Mouse (Mus musculus): ENCODE data around the gene Rap1a. TPM values are rescaled to one million over a fixed set of nuclear protein-coding genes. Genes with fewer than 3 reads are reported as not detected.

The Rap1a gene
- polyA plus RNA-seq, 1 experiment: 25.2 TPM

GRCm38 (mm10) chr3:105769380-105769779 is 31.8 kb downstream of the Rap1a start:
- Histone ChIP-seq H3ac (ENCODE audit: control insufficient read depth, insufficient read length) (no peak overlapping the region), H3K4me3 (no peak overlapping the region), H3K36me3 (ENCODE audit: control insufficient read depth, insufficient read depth) (no peaks in the 10 kb centered on the region), H3K27me3 (ENCODE audit: control insufficient read depth, insufficient read depth, insufficient read length) (no peaks in the 10 kb centered on the region), H3K79me2 (ENCODE audit: control insufficient read depth, insufficient read depth) (peaks cover 93% of the 10 kb centered on the region), H3K4me2 (ENCODE audit: low read depth) (no peak overlapping the region)
- no peak for TF ChIP-seq POLR2AphosphoS2 (IDR thresholded peaks at IDR 0.05; ENCODE audit: insufficient read length, low read depth)
- TF ChIP-seq TCF12 (IDR thresholded peaks at IDR 0.05; ENCODE audit: insufficient read depth, poor library complexity, severe bottlenecking): no peak
- TF ChIP-seq TCF3 (IDR thresholded peaks at IDR 0.05; ENCODE audit: insufficient read length, low read depth): no peak
- no peak for TF ChIP-seq MYOD1 (IDR thresholded peaks at IDR 0.05; ENCODE audit: control insufficient read depth in 1 of 3, insufficient read length in 2 of 3, low read depth in 2 of 3)

- no peaks in the 10 kb centered on the region for H3K27me3 ChIP-seq (ENCODE audit: control insufficient read depth, insufficient read depth, insufficient read length)
- no peak overlapping the region for H3K4me3 ChIP-seq
- TF ChIP-seq POLR2A (IDR thresholded peaks at IDR 0.05; ENCODE audit: insufficient read length, low read depth): no peak
- no peak for TF ChIP-seq TCF3 (IDR thresholded peaks at IDR 0.05; ENCODE audit: insufficient read length, low read depth)
- no peak for TF ChIP-seq REST (IDR thresholded peaks at IDR 0.05; ENCODE audit: insufficient read depth, insufficient read length)
- no peak for TF ChIP-seq USF1 (IDR thresholded peaks at IDR 0.05; ENCODE audit: low read depth)
- TF ChIP-seq TCF12 (IDR thresholded peaks at IDR 0.05; ENCODE audit: insufficient read depth, poor library complexity, severe bottlenecking): no peak
- no peak for TF ChIP-seq SRF (IDR thresholded peaks at IDR 0.05; ENCODE audit: control insufficient read depth, insufficient read length, low read depth)
- TF ChIP-seq MAX (IDR thresholded peaks at IDR 0.05; ENCODE audit: low read depth): no peak
- no peak for TF ChIP-seq MYOG (IDR thresholded peaks at IDR 0.05; ENCODE audit: control insufficient read depth in 1 of 3, insufficient read depth in 1 of 3, insufficient read length in 2 of 3, low read depth in 2 of 3)
- no peak for TF ChIP-seq CEBPB (IDR thresholded peaks at IDR 0.05; ENCODE audit: insufficient read depth, poor library complexity, severe bottlenecking)
- TF ChIP-seq E2F4 (IDR thresholded peaks at IDR 0.05; ENCODE audit: insufficient read depth): no peak
- TF ChIP-seq POLR2AphosphoS2 (IDR thresholded peaks at IDR 0.05; ENCODE audit: insufficient read length, low read depth): no peak
- TF ChIP-seq MYOD1 (IDR thresholded peaks at IDR 0.05; ENCODE audit: control insufficient read depth in 1 of 3, insufficient read length in 2 of 3, low read depth in 2 of 3): no peak
These were observed 32.6 kb downstream of the Rap1a start for GRCm38 (mm10) chr3:105768529-105768928.

DNA sequence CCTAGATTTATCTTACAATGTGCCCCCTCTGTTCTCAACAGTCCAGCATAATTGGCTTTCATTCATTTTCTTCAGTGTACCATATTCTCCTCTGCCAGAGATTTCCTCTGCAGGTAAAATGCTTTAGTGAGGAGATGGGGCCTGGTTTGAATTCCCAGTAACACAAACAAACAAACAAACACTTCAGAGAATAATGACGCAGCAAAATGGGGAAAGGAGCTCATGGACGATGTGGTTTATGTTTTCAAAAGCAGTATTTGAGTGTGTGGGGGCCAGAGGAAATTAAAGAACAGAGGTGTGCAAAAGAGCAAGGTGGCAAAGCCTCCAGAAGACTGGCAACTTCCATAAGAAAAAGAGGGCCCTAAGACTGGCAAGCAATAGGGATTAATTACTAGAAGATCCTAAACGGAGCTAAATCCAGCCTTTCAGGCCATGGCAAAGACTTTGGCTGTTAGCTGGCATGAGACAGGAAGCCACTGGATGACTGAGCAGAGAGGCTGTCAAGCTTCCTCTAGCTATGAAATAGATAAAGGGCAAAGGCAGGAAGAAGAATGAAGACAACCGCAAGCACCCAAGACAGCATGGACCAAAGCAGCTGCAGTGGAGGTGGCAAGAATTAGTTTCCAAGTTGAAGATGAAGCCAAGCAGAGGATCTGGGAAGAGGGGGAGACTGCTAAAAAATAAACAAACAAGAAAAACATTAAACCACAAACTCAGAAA is 37.8 kb downstream of the Rap1a start:
- Histone ChIP-seq H3K4me2 (ENCODE audit: low read depth) (peak overlapping the region; percentile 48), H3K79me2 (ENCODE audit: control insufficient read depth, insufficient read depth) (peaks cover 88% of the 10 kb centered on the region), H3K27me3 (ENCODE audit: control insufficient read depth, insufficient read depth, insufficient read length) (no peaks in the 10 kb centered on the region), H3K4me3 (no peak overlapping the region), H3K36me3 (ENCODE audit: control insufficient read depth, insufficient read depth) (no peaks in the 10 kb centered on the region), H3ac (ENCODE audit: control insufficient read depth, insufficient read length) (no peak overlapping the region)
- TF ChIP-seq MYOD1 (IDR thresholded peaks at IDR 0.05; ENCODE audit: control insufficient read depth in 1 of 3, insufficient read length in 2 of 3, low read depth in 2 of 3) (peak in 1 of 3 experiments; percentile 29), SRF (IDR thresholded peaks at IDR 0.05; ENCODE audit: control insufficient read depth, insufficient read length, low read depth) (no peak), MYOG (IDR thresholded peaks at IDR 0.05; ENCODE audit: control insufficient read depth in 1 of 3, insufficient read depth in 1 of 3, insufficient read length in 2 of 3, low read depth in 2 of 3) (peak in 1 of 3 experiments; percentile 28)

More at GRCm38 (mm10) chr3:105768529-105768928, 32.6 kb downstream of the Rap1a start:
- H3K36me3 ChIP-seq (ENCODE audit: control insufficient read depth, insufficient read depth): no peaks in the 10 kb centered on the region
- H3K79me2 ChIP-seq (ENCODE audit: control insufficient read depth, insufficient read depth): peaks cover 88% of the 10 kb centered on the region
- H3K4me2 ChIP-seq (ENCODE audit: low read depth): no peak overlapping the region
- no peak overlapping the region for H3ac ChIP-seq (ENCODE audit: control insufficient read depth, insufficient read length)

DNA sequence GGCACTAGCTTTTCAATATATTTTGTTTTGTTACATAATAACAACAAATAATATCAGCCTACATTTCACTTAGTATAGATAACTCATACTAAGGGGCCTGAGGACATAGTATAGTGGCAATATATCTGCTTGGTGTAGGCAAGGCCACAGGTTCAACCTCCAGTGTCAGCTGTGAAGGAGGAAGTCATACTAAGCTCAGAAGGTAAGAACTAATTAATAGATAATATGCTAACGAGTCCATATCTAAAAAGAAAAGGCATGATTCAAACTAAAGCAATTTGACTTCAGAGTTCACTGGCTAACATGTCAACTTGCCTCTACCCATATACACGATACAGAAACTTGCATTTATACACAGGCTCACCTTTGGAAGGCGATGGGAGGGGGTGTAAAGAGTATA is 41.1 kb downstream of the Rap1a start:
- Histone ChIP-seq H3K4me3 (no peak overlapping the region), H3K36me3 (ENCODE audit: control insufficient read depth, insufficient read depth) (no peaks in the 10 kb centered on the region), H3ac (ENCODE audit: control insufficient read depth, insufficient read length) (no peak overlapping the region), H3K4me2 (ENCODE audit: low read depth) (no peak overlapping the region), H3K79me2 (ENCODE audit: control insufficient read depth, insufficient read depth) (peaks cover 86% of the 10 kb centered on the region), H3K27me3 (ENCODE audit: control insufficient read depth, insufficient read depth, insufficient read length) (no peaks in the 10 kb centered on the region)
- TF ChIP-seq MYOG (IDR thresholded peaks at IDR 0.05; ENCODE audit: control insufficient read depth in 1 of 3, insufficient read depth in 1 of 3, insufficient read length in 2 of 3, low read depth in 2 of 3) (no peak), SRF (IDR thresholded peaks at IDR 0.05; ENCODE audit: control insufficient read depth, insufficient read length, low read depth) (no peak), CEBPB (IDR thresholded peaks at IDR 0.05; ENCODE audit: insufficient read depth, poor library complexity, severe bottlenecking) (no peak), REST (IDR thresholded peaks at IDR 0.05; ENCODE audit: insufficient read depth, insufficient read length) (no peak), TCF3 (IDR thresholded peaks at IDR 0.05; ENCODE audit: insufficient read length, low read depth) (no peak), TCF12 (IDR thresholded peaks at IDR 0.05; ENCODE audit: insufficient read depth, poor library complexity, severe bottlenecking) (no peak), E2F4 (IDR thresholded peaks at IDR 0.05; ENCODE audit: insufficient read depth) (no peak), POLR2AphosphoS2 (IDR thresholded peaks at IDR 0.05; ENCODE audit: insufficient read length, low read depth) (no peak), MAX (IDR thresholded peaks at IDR 0.05; ENCODE audit: low read depth) (no peak)

DNA sequence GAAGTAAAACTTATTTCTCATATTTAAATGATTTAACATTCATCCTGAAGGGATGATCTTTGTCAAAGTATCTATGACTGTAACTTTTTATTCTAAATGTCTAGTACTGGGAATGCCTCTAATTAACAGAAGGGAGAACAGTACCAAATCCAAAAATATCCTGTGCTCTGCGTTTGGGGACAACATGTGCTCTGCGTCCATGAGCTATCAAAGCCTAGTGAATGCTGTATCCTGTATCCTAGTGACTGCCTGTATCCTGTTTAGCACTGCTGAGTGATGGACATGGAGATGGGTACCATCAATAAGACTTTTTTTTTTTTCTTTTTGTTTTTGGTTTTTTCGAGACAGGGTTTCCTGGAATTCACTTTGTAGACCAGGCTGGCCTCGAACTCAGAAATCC is 42.5 kb downstream of the Rap1a start:
- Histone ChIP-seq H3K4me3 (no peak overlapping the region), H3ac (ENCODE audit: control insufficient read depth, insufficient read length) (no peak overlapping the region), H3K4me2 (ENCODE audit: low read depth) (no peak overlapping the region), H3K79me2 (ENCODE audit: control insufficient read depth, insufficient read depth) (peaks cover 86% of the 10 kb centered on the region), H3K27me3 (ENCODE audit: control insufficient read depth, insufficient read depth, insufficient read length) (no peaks in the 10 kb centered on the region), H3K36me3 (ENCODE audit: control insufficient read depth, insufficient read depth) (no peaks in the 10 kb centered on the region)
- no peak for TF ChIP-seq POLR2AphosphoS2 (IDR thresholded peaks at IDR 0.05; ENCODE audit: insufficient read length, low read depth)
- no peak for TF ChIP-seq MYOG (IDR thresholded peaks at IDR 0.05; ENCODE audit: control insufficient read depth in 1 of 3, insufficient read depth in 1 of 3, insufficient read length in 2 of 3, low read depth in 2 of 3)
- no peak for TF ChIP-seq MAX (IDR thresholded peaks at IDR 0.05; ENCODE audit: low read depth)
- TF ChIP-seq E2F4 (IDR thresholded peaks at IDR 0.05; ENCODE audit: insufficient read depth): no peak
- no peak for TF ChIP-seq REST (IDR thresholded peaks at IDR 0.05; ENCODE audit: insufficient read depth, insufficient read length)
- no peak for TF ChIP-seq SRF (IDR thresholded peaks at IDR 0.05; ENCODE audit: control insufficient read depth, insufficient read length, low read depth)
- TF ChIP-seq MYOD1 (IDR thresholded peaks at IDR 0.05; ENCODE audit: control insufficient read depth in 1 of 3, insufficient read length in 2 of 3, low read depth in 2 of 3): no peak
- TF ChIP-seq POLR2A (IDR thresholded peaks at IDR 0.05; ENCODE audit: insufficient read length, low read depth): no peak
- TF ChIP-seq TCF3 (IDR thresholded peaks at IDR 0.05; ENCODE audit: insufficient read length, low read depth): no peak
- no peak for TF ChIP-seq CEBPB (IDR thresholded peaks at IDR 0.05; ENCODE audit: insufficient read depth, poor library complexity, severe bottlenecking)
- no peak for TF ChIP-seq USF1 (IDR thresholded peaks at IDR 0.05; ENCODE audit: low read depth)
- TF ChIP-seq TCF12 (IDR thresholded peaks at IDR 0.05; ENCODE audit: insufficient read depth, poor library complexity, severe bottlenecking): no peak
